Mouse (Mus musculus) Patski (cell line): ENCODE data around the gene Men1. TPM values are rescaled to one million over a fixed set of nuclear protein-coding genes. Genes with fewer than 3 reads are reported as not detected.
"Not testable (repeated sequence)": the region's sequence is repeated elsewhere in the genome, so short reads cannot be mapped to it uniquely, and the experiment has no call there.

Experiments used
- ATAC-seq: fragments of 100-300 bp; one replicate; pipeline ENCODE4 v1.8.0; 2021
- CTCF ChIA-PET: fragments of 350-600 bp; sonication (Branson Sonifier 250); formaldehyde crosslinking; loops from one replicate; lab custom pipeline; 2022; ENCODE audit warnings: inconsistent platforms; lab: Charles Lee
- POLR2A ChIA-PET: fragments of 350-600 bp; sonication (Branson Sonifier 250); formaldehyde crosslinking; loops from one replicate; lab custom pipeline; 2022; ENCODE audit warnings: antibody characterized with exemption, inconsistent platforms; lab: Charles Lee
- DNase-seq: peaks from one replicate; pipeline ENCODE4 v3.0.0-alpha.2; 2011; ENCODE audit warnings: low read depth, low spot score
- H3K27me3 ChIP-seq: fragments of 371-371 bp; one replicate; pipeline ENCODE4 v1.5.1; 2021
- CTCF ChIP-seq: fragments of 100-300 bp; IDR thresholded peaks from one replicate; pipeline ENCODE4 v1.5.1; 2021
- in situ Hi-C: fragments of 300-500 bp; cut with MboI; formaldehyde crosslinking; loops from 3 replicates; pipeline ENCODE4 v1.11.1; 2018; ENCODE audit warnings: low pct_unique_long_range_greater_than_20kb, mixed read lengths
- polyA plus RNA-seq: library from polyadenylated mRNA; unstranded; gene quantifications from one replicate; pipeline ENCODE4 v1.2.3, GENCODE M21; 2021

Gene Men1
- polyA plus RNA-seq, 1 experiment from 2014 or later: 63.2 TPM

DNA sequence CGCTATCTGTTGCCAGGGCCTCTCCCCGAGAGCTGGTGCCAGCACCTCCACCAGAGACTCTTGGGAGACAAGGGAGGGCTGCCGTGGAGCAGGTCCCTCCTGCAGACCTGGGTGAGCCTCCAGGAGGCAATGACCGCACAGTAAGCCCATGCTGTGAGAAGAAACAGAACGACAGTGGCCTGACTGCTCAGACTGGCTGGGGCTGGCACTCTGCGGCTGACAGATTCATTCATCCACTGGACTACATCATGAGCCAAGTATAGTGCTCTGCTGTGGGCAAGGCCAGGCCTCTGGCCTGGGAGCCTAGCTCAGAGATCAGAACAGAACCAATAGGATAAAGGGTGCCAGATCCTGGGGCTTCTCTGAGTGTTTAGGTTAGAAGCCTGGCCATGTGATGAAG is 30.9 kb upstream of the Men1 start:
- DNase-seq (no peak), ATAC-seq (no peak)
- no peak for TF ChIP-seq CTCF
- CTCF ChIA-PET: interaction anchor here (0.8 to 12.0 kb wide), 9 partner anchors 12 to 54 kb away, joined by 3 to 89 read pairs (median 4); partner anchors contain the start of gene Ehd1
- in situ Hi-C loops: no loop called here
- POLR2A ChIA-PET: interaction anchor here (2.1 kb wide), 1 partner anchor 27 kb away, joined by 10 read pairs; the partner anchor contains the start of gene Ehd1
- no peaks in the 10 kb centered on the region for H3K27me3 ChIP-seq

DNA sequence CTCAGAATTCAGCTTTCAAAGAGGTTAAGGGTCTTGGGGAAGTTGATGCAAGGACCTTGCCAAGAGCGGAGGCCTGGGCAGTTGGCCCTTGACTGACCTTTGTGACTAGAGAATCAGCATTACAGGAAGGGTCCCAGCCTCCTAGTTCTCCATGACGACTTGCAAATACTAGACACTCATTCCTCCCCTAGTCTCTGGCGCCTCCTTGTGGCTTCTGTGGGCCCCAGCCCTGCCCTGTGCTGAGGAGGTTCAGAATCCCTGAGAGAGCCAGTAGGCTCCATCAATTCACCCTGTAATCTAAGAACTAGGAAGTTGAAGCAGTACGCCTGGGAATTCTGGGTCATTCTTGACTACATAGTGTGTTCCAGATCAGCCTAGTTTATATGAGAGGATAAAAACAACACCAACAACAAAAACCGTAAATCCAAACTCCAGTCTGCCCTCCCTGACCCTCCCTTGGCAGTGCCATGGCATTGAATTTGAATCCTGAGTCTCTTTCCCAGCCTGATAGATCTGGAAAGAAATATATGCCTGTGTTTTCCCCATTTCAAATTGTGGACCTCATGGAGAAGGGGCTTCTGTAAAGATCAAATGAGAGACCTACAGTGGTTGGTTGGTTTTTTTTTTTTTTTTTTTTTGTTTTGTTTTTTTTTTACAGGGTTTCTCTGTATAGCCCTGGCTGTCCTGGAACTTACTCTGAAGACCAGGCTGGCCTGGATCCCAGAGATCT is 29.8 kb upstream of the Men1 start:
- H3K27me3 ChIP-seq: no peaks in the 10 kb centered on the region
- no peak for TF ChIP-seq CTCF
- DNase-seq: peak; percentile 58
- in situ Hi-C loops: loop anchor here (5.0 kb wide), 1 partner anchor 33 kb away; no protein-coding TSS in a partner anchor
- ATAC-seq: peak; percentile 70
- ChIA-PET CTCF (interaction anchor here (0.7 to 12.0 kb wide), 7 partner anchors 14 to 55 kb away, joined by 3 to 89 read pairs (median 4); partner anchors contain the start of gene Ehd1), POLR2A (interaction anchor here (0.6 to 2.1 kb wide), 2 partner anchors 28 to 42 kb away, joined by 3 to 10 read pairs; partner anchors contain the start of gene Ehd1)

DNA sequence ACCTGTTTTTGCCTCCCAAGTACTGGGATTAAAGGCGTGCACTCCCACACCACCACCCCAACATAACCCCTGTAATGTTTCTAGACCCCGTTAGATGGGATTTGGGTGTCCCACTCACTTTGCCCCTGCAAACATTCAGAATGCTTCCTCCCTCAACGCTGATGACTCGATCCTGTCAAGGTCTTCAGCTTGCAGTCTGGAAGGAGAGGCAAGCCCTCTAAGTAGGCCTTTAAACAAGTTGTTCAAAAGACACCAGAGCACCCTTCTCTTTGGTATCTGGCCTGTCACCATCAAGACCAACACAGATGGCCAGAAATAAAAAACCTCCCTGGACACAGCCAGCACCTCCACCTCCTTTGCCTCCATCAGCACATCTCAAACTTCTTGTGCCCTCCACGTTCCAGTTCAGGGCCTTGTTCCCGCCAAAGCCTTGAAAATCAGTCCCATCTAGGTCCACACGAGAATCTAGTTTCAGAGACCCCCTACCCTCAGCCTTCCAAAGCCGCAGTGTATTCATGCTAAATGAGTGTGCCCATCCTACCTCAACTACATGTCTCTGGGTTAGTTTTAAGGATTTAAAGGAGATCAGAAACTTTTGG is 29.2 kb upstream of the Men1 start:
- ChIA-PET POLR2A (no interaction called here), CTCF (no interaction called here)
- H3K27me3 ChIP-seq: no peaks in the 10 kb centered on the region
- in situ Hi-C loops: loop anchor here (5.0 kb wide), 1 partner anchor 33 kb away; no protein-coding TSS in a partner anchor
- TF ChIP-seq CTCF: no peak
- ATAC-seq (no peak), DNase-seq (no peak)

DNA sequence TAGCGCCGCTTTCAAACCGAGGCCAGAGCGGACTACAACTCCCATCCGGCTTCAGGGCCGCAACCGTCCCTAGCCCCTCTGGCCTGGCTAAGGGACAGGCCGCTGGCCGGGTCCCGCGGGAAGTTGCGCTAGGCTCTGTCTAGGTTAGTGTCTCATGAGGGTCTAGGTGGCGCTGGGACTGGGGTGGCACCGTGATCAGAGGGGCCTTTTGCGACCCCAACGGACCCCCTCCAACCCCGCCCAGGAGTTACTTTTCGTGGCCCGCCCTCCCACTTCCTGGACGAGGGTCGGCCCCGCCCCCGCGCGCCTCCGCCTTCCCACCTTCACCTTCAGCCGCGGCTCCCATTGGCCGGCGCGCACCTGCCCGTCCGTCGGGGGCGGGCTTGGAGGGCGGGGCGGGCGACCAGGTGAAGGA is 28.6 kb upstream of the Men1 start, which contains the start of gene Cdc42bpg:
Cdc42bpg (plus strand) TSS at position 320 of the 415 bp plus-strand sequence.
- peak; percentile 61 for ATAC-seq
- TF ChIP-seq CTCF: no peak
- no peak for DNase-seq
- no peaks in the 10 kb centered on the region for H3K27me3 ChIP-seq
- ChIA-PET CTCF (interaction anchor here (1.1 to 1.6 kb wide), 5 partner anchors 18 to 57 kb away, joined by 3 to 8 read pairs (median 5); partner anchors contain the start of gene Ehd1), POLR2A (no interaction called here)
- in situ Hi-C loops: loop anchor here (5.0 kb wide), 1 partner anchor 34 kb away; no protein-coding TSS in a partner anchor

DNA sequence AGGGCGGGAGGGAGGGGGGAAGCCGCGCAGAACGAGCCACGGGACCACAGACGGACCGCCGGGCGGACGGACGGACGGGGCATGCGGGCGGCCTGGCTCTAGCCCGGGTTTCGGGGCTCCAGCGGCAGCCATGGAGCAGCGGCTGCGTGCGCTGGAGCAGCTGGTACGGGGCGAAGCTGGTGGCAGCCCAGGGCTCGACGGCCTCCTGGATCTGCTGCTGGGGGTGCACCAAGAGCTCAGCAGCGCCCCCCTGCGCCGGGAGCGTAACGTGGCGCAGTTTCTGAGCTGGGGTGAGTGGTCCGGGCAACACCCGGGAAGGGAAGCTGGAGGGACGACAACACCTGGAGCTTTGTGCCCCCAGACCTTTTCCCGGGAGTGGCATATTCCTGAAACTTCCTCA is 28.2 kb upstream of the Men1 start:
- in situ Hi-C loops: loop anchor here (5.0 kb wide), 1 partner anchor 34 kb away; no protein-coding TSS in a partner anchor
- ChIA-PET CTCF (interaction anchor here (0.7 to 1.6 kb wide), 7 partner anchors 14 to 57 kb away, joined by 3 to 8 read pairs (median 5); partner anchors contain the start of gene Ehd1), POLR2A (no interaction called here)
- no peaks in the 10 kb centered on the region for H3K27me3 ChIP-seq
- DNase-seq: no peak
- ATAC-seq: peak; percentile 59
- no peak for TF ChIP-seq CTCF

DNA sequence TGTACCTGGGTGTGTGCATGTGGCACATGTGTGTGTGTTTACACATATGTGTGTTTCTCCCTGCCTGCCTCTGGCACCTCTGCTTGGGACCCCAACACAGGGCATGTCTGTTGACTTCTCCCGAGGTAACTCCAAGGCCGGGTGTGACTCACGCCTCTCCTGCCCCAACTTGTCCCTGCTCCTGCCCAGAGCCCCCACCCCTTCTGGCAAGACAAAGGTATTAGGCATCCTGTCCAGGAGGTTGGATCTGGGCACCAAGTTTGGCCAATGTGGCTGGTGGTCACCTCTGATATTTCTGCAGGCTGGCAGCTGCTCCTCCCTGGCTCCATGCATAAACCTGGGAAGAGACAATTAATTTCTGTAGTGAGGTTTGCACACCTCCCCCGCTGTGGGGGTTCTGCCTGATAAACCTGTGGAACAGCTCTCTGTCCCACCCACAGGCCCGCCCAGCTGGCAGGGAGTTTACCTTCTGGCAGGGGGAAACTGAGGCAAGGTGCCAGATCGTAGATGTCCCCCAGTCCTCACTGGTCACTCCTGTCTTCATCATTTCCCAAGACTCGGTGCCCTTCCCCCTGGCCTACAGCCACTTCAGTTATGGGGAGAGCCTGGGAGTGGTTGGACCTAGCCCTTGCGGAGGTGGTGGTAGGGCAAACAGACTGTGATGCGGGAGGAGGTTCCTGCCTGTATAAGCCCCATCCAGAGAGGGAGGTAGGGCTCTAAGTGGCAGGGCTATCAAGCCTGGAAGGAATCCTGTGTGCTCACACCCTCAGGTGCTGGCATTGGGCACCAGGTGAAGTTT is 26.8 kb upstream of the Men1 start:
- POLR2A ChIA-PET: no interaction called here
- in situ Hi-C loops: loop anchor here (5.0 kb wide), 1 partner anchor 36 kb away; no protein-coding TSS in a partner anchor
- DNase-seq (no peak), ATAC-seq (no peak)
- H3K27me3 ChIP-seq: no peaks in the 10 kb centered on the region
- CTCF ChIA-PET: interaction anchor here (1.3 to 1.6 kb wide), 2 partner anchors 23 to 38 kb away, joined by 5 to 6 read pairs; no protein-coding TSS in a partner anchor
- TF ChIP-seq CTCF: no peak

DNA sequence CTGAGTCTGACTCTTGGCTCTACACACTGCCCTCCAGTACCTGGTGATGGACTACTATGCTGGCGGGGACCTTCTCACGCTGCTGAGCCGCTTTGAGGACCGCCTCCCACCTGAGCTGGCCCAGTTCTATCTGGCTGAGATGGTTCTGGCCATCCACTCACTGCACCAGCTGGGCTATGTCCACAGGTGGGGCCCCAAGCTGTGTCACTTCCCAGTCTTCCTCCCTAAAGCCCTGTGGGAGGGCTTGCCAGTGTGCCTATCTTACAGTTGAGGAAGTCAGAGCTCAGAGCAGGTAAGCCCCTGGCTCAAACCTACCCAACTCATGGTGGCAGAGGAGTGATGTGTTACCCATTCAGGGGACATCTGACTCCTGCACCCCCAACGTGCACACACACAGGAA is 24.6 kb upstream of the Men1 start:
- ChIA-PET POLR2A (interaction anchor here (0.6 to 1.7 kb wide), 2 partner anchors 22 to 84 kb away, joined by 3 to 4 read pairs; partner anchors contain the start of gene Gpha2), CTCF (interaction anchor here (0.7 to 1.5 kb wide), 2 partner anchors 22 to 47 kb away, joined by 3 to 7 read pairs; no protein-coding TSS in a partner anchor)
- TF ChIP-seq CTCF: no peak

DNA sequence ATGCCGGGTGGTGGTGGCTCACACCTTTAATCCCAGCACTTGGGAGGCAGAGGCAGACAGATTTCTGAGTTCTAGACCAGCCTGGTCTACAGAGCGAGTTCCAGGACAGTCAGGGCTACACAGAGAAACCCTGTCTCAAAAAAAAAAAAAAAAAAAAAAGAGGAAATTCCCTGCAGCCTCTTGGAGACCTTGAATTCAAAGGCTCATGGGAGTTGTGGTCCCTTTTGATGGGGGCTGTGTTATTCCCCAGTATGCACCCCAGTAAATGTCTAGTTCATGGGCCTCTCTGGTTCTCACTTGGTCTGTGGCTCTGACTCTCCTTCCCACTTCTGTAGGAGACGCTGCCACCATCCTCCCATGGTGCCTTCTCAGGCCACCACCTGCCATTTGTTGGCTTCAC is 23.0 kb upstream of the Men1 start:
- in situ Hi-C loops, CTCF ChIA-PET, POLR2A ChIA-PET, ATAC-seq, DNase-seq, H3K27me3 ChIP-seq: not testable (repeated sequence)

More for the DNA sequence above, 24.6 kb upstream of the Men1 start:
- ATAC-seq (no peak), DNase-seq (no peak)
- in situ Hi-C loops: no loop called here
- no peaks in the 10 kb centered on the region for H3K27me3 ChIP-seq

DNA sequence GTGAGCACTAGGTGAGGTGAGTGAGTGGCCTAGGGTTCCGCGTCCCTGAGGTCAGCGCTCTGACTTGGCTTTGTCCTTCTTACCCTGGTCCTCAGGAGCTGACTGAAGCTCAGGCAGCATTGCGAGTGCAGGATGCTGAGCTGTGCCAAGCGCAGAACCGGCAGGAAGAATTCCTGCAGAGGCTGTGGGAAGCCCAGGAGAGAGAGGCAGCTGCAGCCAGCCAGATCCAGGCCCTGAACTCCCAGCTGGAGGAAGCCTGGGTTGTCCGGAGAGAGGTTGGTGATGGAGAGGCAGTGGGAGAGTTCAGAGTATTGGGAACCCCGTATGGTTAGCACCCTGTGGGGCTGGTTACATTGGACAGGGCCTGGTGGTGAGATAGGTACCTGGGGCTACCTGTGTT is 21.0 kb upstream of the Men1 start:
- ChIA-PET POLR2A (no interaction called here), CTCF (interaction anchor here (0.9 kb wide), 1 partner anchor 18 kb away, joined by 4 read pairs; no protein-coding TSS in a partner anchor)
- TF ChIP-seq CTCF: no peak
- ATAC-seq: no peak
- in situ Hi-C loops: no loop called here
- H3K27me3 ChIP-seq: no peaks in the 10 kb centered on the region
- no peak for DNase-seq

DNA sequence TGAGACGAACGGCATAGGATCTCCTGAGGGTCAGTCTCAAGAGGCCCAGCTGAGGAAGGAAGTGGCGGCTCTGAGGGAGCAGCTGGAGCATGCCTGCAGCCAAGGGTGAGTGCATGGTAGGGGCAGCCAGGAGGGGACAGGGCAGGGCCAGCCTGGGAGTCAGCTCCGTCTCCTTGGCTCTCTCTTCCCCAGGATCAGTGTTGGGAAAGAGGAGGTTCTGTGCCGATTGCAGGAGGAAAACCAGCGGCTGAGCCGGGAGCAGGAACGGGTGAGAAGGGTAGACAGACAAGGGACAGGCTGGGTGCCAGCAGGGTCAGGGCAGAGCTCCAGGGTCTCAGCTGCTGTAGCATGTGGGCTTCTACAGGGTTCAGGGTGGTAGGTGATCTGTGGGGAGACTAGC is 20.3 kb upstream of the Men1 start:
- no peak for DNase-seq
- H3K27me3 ChIP-seq: no peaks in the 10 kb centered on the region
- in situ Hi-C loops: no loop called here
- ChIA-PET POLR2A (interaction anchor here (0.5 kb wide), 1 partner anchor 757 kb away, joined by 3 read pairs; no protein-coding TSS in a partner anchor), CTCF (interaction anchor here (0.9 to 1.0 kb wide), 2 partner anchors 11 to 17 kb away, joined by 4 to 6 read pairs; no protein-coding TSS in a partner anchor)
- ATAC-seq: no peak
- no peak for TF ChIP-seq CTCF
